Mouse (Mus musculus) T-cell, adult 66 days (primary cell): ENCODE data around the gene Cep295. TPM values are rescaled to one million over a fixed set of nuclear protein-coding genes. Genes with fewer than 3 reads are reported as not detected.

Experiments used
- total RNA-seq, 2 experiments: library from RNA; stranded (reverse); gene quantifications; 3 replicates in 1 of 2; 4 replicates in 1 of 2; pipeline ENCODE4 v1.2.4; 2023

Cep295 gene
- total RNA-seq = 10 to 100 TPM; 47.1 to 53.7 TPM

GRCm38 (mm10) chr9:15357484-15358275 lies at the start of gene Cep295:
Gene Cep295, minus strand, starts transcription at chr9:15357788.

GRCm38 (mm10) chr9:15306398-15307119 lies 51.0 kb downstream of the Cep295 start, which contains the start of gene 4931406C07Rik:
Gene 4931406C07Rik, minus strand, starts transcription at chr9:15306448.

GRCm38 (mm10) chr9:15305503-15306397 lies 51.8 kb downstream of the Cep295 start, which contains the start of gene Taf1d:
Gene Taf1d, plus strand, starts transcription at chr9:15306214.

GRCm38 (mm10) chr9:15279649-15280490 lies 77.7 kb downstream of the Cep295 start, which contains the start of gene Med17:
Gene Med17, minus strand, starts transcription at chr9:15279931.

Other genes with a start within 250 kb of the Cep295 start
- gene Hephl1, start 245.7 kb downstream of the Cep295 start, total RNA-seq = not detected
- gene Vstm5, start 118.7 kb downstream of the Cep295 start, total RNA-seq = not detected
- gene Med17, start 77.9 kb downstream of the Cep295 start, total RNA-seq = 10 to 100 TPM; 54.2 to 55.3 TPM
- 100 to 1,000 TPM; 308 to 358 TPM for gene Taf1d, start 51.6 kb downstream of the Cep295 start, total RNA-seq
- gene 4931406C07Rik, start 51.3 kb downstream of the Cep295 start, total RNA-seq = 1 to 10 TPM; 4.4 to 5.4 TPM
- gene Smco4, start 135.6 kb upstream of the Cep295 start, total RNA-seq = 10 to 100 TPM; 16.7 to 24.8 TPM